Comparison of ENCODE assay signal across 23 mouse cellular contexts in genomic region chr11:36338424-36338823, GRCm38 (mm10).
"Had no signal": no experiment of that assay in that cellular context is flagged by ENCODE, and none has a peak within 500 bp of the region (broad histone marks: within the 10 kb centered on the region; RNA-seq: fewer than 3 reads in every experiment).

No protein-coding gene starts in this region.

- H3K36me3 ChIP-seq: heart, embryonic 10.5 days; heart, embryonic 12.5 days; hindbrain, embryonic 10.5 days; hindbrain, embryonic 12.5 days; limb, embryonic 10.5 days; limb, embryonic 12.5 days had no signal

- H3K9me3 ChIP-seq: heart, embryonic 10.5 days; heart, embryonic 12.5 days; hindbrain, embryonic 10.5 days; hindbrain, embryonic 12.5 days; limb, embryonic 10.5 days; limb, embryonic 12.5 days had no signal

- DNase-seq: gastrocnemius, adult 2 months; gastrocnemius, postnatal 10 days; gastrocnemius, postnatal 25 days; heart, adult 18-20 months; heart, postnatal 10 days; heart, postnatal 4 days; kidney, adult 18-20 months; kidney, adult 8-10 months; kidney, postnatal 10 days; kidney, postnatal 25 days; kidney, postnatal 4 days had no signal

- H3K4me3 ChIP-seq: gastrocnemius, adult 2 months; heart, embryonic 10.5 days; heart, embryonic 12.5 days; hindbrain, embryonic 10.5 days; hindbrain, embryonic 12.5 days; left cerebral cortex, adult 2 months; limb, embryonic 10.5 days; limb, embryonic 12.5 days had no signal

- H3K4me1 ChIP-seq: hindbrain, embryonic 12.5 days had no signal

- H3K27ac ChIP-seq: gastrocnemius, adult 2 months; heart, embryonic 10.5 days; hindbrain, embryonic 10.5 days; hindbrain, embryonic 12.5 days; hindbrain, embryonic 14.5 days; left cerebral cortex, adult 2 months; limb, embryonic 10.5 days; limb, embryonic 12.5 days had no signal

- H3K4me2 ChIP-seq: heart, embryonic 12.5 days; hindbrain, embryonic 12.5 days; hindbrain, embryonic 14.5 days; limb, embryonic 12.5 days had no signal

- ATAC-seq: forebrain, embryonic 16.5 days; hindbrain, embryonic 16.5 days; inflammation-experienced regulatory T-cells, adult 6 months; intestine, embryonic 16.5 days had no signal

- H3K27me3 ChIP-seq: heart, embryonic 12.5 days; hindbrain, embryonic 12.5 days; limb, embryonic 12.5 days had no signal

- H3K9ac ChIP-seq: heart, embryonic 12.5 days; hindbrain, embryonic 12.5 days; hindbrain, embryonic 14.5 days; limb, embryonic 12.5 days had no signal
